Mouse (Mus musculus) forebrain, embryonic 10.5 days (tissue): ENCODE data around the gene Nr3c2. TPM values are rescaled to one million over a fixed set of nuclear protein-coding genes. Genes with fewer than 3 reads are reported as not detected.

Experiments used
- DNase-seq: peaks from one replicate; pipeline ENCODE4 v3.0.0-alpha.2; 2017; ENCODE audit warnings: low spot score; ENCODE audit errors: extremely low spot score
- H3K27ac ChIP-seq: fragments of 300-500 bp; sonication (generic); 2 replicates; pipeline ENCODE4 v1.5.1; 2016; ENCODE audit warnings: mild to moderate bottlenecking
- H3K27me3 ChIP-seq: fragments of 300-500 bp; sonication (generic); 2 replicates; pipeline ENCODE4 v1.6.1; 2016; ENCODE audit warnings: mild to moderate bottlenecking; ENCODE audit not compliant: poor library complexity, severe bottlenecking
- H3K36me3 ChIP-seq: fragments of 300-500 bp; sonication (generic); replicated peaks from 2 replicates; pipeline ENCODE4 v1.6.1; 2016; ENCODE audit warnings: mild to moderate bottlenecking, moderate library complexity
- H3K4me1 ChIP-seq: fragments of 300-500 bp; sonication (generic); 2 replicates; pipeline ENCODE4 v1.6.1; 2016
- H3K4me3 ChIP-seq: fragments of 300-500 bp; sonication (generic); 2 replicates; pipeline ENCODE4 v1.5.1; 2016; ENCODE audit warnings: mild to moderate bottlenecking, moderate library complexity
- H3K9me3 ChIP-seq: fragments of 300-500 bp; sonication (generic); 2 replicates; pipeline ENCODE4 v1.6.1; 2016; ENCODE audit warnings: mild to moderate bottlenecking, moderate library complexity
- WGBS: fragments of 180-500 bp; shearing (Covaris S2); methylation state at CpG from one replicate; pipeline ENCODE4 v1.1.7; 2016; 5-methylcytosine and 5-hydroxymethylcytosine counted together
- polyA plus RNA-seq: library from polyadenylated mRNA; unstranded; fragments of >200 nt; fragmentation: Nextera tagmentation; extraction: Ambion mirVana; gene quantifications from 2 replicates; pipeline ENCODE4 v1.2.1, GENCODE M21; 2016

Nr3c2 gene
- polyA plus RNA-seq, 1 experiment from 2014 or later = 0.45 TPM

DNA sequence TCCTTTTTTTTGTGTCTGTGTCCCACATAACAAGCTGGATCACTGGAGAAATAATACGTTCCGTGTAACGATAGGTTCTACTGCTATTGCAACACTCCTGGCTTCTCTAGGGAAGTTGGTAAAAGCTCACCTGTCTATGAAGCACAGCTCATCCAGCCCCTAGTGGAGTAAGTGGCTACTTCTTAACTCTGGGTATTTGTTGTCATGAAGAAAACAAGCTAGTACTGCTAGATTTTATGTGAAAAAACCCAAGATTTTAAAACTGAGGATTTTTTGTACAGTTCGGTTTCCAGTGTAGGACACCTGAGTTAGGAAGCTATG, 271.2 kb downstream of the Nr3c2 start:
- H3K4me1 ChIP-seq = no peaks in the 10 kb centered on the region
- H3K27me3 ChIP-seq = no peaks in the 10 kb centered on the region
- no peaks in the 10 kb centered on the region for H3K9me3 ChIP-seq
- H3K36me3 ChIP-seq = no peaks in the 10 kb centered on the region
- WGBS = 97% methylated on average over 4 of the region's 4 CpGs
- no peak for DNase-seq
- H3K4me3 ChIP-seq = no peak overlapping the region
- no peak overlapping the region for H3K27ac ChIP-seq

GRCm38 (mm10) chr8:77173075-77173657, 273.9 kb downstream of the Nr3c2 start:
- no peaks in the 10 kb centered on the region for H3K27me3 ChIP-seq
- H3K36me3 ChIP-seq = no peaks in the 10 kb centered on the region
- no peaks in the 10 kb centered on the region for H3K9me3 ChIP-seq
- 80% methylated on average over 12 of the region's 12 CpGs for WGBS
- no peak overlapping the region for H3K27ac ChIP-seq
- H3K4me1 ChIP-seq = 0 out of 2 replicates have a peak, but pooled peaks cover 6% of the 10 kb centered on the region
- DNase-seq = no peak
- H3K4me3 ChIP-seq = no peak overlapping the region

DNA sequence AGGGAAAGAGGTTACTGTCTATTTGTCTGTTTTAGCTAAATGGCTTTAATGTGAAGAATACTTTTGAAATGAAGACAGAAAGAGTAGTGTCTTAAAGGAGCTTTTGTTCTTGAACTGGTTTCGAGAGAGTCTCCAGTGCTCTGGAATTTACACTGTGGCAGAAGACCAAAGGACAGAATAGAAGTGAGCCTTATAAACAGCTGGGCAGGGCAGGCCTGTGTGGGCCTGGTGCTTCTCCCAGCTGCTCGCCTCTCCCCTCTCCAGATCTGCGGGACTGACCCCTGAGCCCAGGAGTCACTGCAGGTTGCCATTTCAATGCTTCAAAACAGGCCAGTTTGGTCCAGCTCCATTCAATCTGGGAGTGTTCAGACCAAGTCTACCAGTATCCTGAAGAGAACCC, 274.5 kb downstream of the Nr3c2 start:
- DNase-seq = no peak
- WGBS = 59% methylated on average over 3 of the region's 3 CpGs
- H3K4me1 ChIP-seq = 0 out of 2 replicates have a peak, but pooled peaks cover 6% of the 10 kb centered on the region

GRCm38 (mm10) chr8:77175471-77175870, 276.2 kb downstream of the Nr3c2 start:
- Histone ChIP-seq H3K9me3 (no peaks in the 10 kb centered on the region), H3K27me3 (no peaks in the 10 kb centered on the region), H3K4me1 (0 out of 2 replicates have a peak, but pooled peaks cover 6% of the 10 kb centered on the region), H3K4me3 (no peak overlapping the region), H3K36me3 (no peaks in the 10 kb centered on the region), H3K27ac (no peak overlapping the region)
- DNase-seq = no peak
- WGBS = 92% methylated on average over 4 of the region's 4 CpGs

More for the DNA sequence above, 274.5 kb downstream of the Nr3c2 start:
- H3K27ac ChIP-seq = no peak overlapping the region
- no peaks in the 10 kb centered on the region for H3K27me3 ChIP-seq
- H3K9me3 ChIP-seq = no peaks in the 10 kb centered on the region
- no peaks in the 10 kb centered on the region for H3K36me3 ChIP-seq
- H3K4me3 ChIP-seq = no peak overlapping the region

DNA sequence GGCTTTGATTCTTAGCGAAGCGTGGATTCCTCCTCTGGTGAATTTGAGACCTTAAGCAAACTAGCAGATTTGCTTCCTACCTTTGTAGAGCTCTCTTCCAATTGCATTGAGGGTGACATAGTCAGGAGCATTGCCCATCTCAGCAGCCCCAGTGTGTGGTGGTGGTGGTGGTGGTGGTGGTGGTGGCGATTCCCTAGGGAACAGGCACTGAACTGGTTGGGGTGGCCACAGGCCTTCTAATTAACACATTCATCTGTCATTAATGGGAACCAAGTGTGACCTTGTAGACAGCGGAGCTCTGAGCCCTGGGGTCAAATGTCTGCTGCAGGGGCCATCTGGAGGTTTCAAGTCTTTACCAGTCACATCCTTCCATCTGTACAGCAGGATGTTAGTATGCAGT, 277.1 kb downstream of the Nr3c2 start:
- Histone ChIP-seq H3K4me1 (0 out of 2 replicates have a peak, but pooled peaks cover 6% of the 10 kb centered on the region), H3K27me3 (no peaks in the 10 kb centered on the region), H3K9me3 (no peaks in the 10 kb centered on the region), H3K27ac (no peak overlapping the region), H3K4me3 (no peak overlapping the region), H3K36me3 (no peaks in the 10 kb centered on the region)
- DNase-seq = no peak
- WGBS = 81% methylated on average over 4 of the region's 4 CpGs

GRCm38 (mm10) chr8:77185816-77186215, 286.6 kb downstream of the Nr3c2 start:
- Histone ChIP-seq H3K4me3 (no peak overlapping the region), H3K27ac (no peak overlapping the region), H3K4me1 (no peaks in the 10 kb centered on the region), H3K36me3 (no peaks in the 10 kb centered on the region), H3K9me3 (no peaks in the 10 kb centered on the region), H3K27me3 (no peaks in the 10 kb centered on the region)
- 93% methylated on average over 28 of the region's 28 CpGs for WGBS
- no peak for DNase-seq

- Histone ChIP-seq H3K27me3 (no peaks in the 10 kb centered on the region), H3K4me3 (no peak overlapping the region), H3K9me3 (no peaks in the 10 kb centered on the region), H3K4me1 (no peaks in the 10 kb centered on the region), H3K27ac (no peak overlapping the region), H3K36me3 (no peaks in the 10 kb centered on the region)
- 88% methylated on average over 9 of the region's 9 CpGs for WGBS
- no peak for DNase-seq
Measured at GRCm38 (mm10) chr8:77186914-77187536, 287.8 kb downstream of the Nr3c2 start.

- H3K36me3 ChIP-seq = no peaks in the 10 kb centered on the region
- no peak for DNase-seq
- H3K4me1 ChIP-seq = no peaks in the 10 kb centered on the region
- no peaks in the 10 kb centered on the region for H3K9me3 ChIP-seq
- WGBS = 92% methylated on average over 9 of the region's 9 CpGs
- H3K27ac ChIP-seq = no peak overlapping the region
- H3K27me3 ChIP-seq = no peaks in the 10 kb centered on the region
- no peak overlapping the region for H3K4me3 ChIP-seq
Measured at GRCm38 (mm10) chr8:77187748-77188147, 288.5 kb downstream of the Nr3c2 start.

GRCm38 (mm10) chr8:77188298-77188697, 289.1 kb downstream of the Nr3c2 start:
- WGBS = 82% methylated on average over 4 of the region's 4 CpGs
- Histone ChIP-seq H3K36me3 (no peaks in the 10 kb centered on the region), H3K9me3 (no peaks in the 10 kb centered on the region), H3K4me3 (no peak overlapping the region), H3K4me1 (no peaks in the 10 kb centered on the region), H3K27me3 (no peaks in the 10 kb centered on the region), H3K27ac (no peak overlapping the region)
- DNase-seq = no peak

DNA sequence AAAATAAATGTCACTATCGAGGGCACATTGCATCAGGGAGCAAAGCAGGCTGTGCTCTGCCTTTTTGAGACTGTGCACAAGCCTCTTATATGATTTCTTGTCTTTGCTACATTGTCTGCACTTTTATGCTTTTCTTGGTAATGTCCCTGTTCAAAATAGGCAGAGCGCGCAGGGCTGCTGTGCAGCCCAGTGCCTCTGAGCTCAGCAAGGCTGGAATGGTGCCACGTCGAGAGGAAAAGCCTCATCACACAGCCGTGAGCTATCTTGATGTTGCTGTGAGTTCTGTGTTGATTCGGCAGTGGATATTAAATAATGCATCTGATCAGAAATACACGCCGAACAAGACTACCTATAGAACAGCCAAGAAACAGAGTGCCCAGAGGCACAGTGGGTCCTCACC, 290.1 kb downstream of the Nr3c2 start:
- WGBS = 93% methylated on average over 9 of the region's 9 CpGs

DNA sequence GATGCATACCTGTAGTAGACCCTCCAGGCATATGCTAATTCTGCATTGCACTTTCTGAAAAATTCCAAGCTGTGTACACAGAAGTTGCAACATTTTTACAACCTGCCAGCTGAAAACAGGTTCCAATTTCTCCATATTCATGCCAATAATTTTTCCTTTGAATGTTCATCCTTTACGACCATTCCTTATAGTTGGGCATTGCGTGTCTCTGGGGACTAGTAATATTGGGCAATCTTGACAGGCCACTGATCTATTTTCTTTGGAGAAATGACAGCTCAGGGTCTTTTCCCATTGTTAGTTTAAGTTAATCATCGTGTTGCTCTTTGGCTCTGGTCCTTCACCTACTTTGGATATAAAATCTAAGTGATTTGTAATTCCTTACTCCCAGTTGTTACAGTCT, 291.2 kb downstream of the Nr3c2 start:
- no peaks in the 10 kb centered on the region for H3K27me3 ChIP-seq
- no peaks in the 10 kb centered on the region for H3K36me3 ChIP-seq
- H3K27ac ChIP-seq = no peak overlapping the region
- DNase-seq = no peak
- 89% methylated on average over 3 of the region's 3 CpGs for WGBS
- no peaks in the 10 kb centered on the region for H3K9me3 ChIP-seq
- H3K4me3 ChIP-seq = no peak overlapping the region
- H3K4me1 ChIP-seq = no peaks in the 10 kb centered on the region

More for the DNA sequence above, 290.1 kb downstream of the Nr3c2 start:
- H3K36me3 ChIP-seq = no peaks in the 10 kb centered on the region
- no peaks in the 10 kb centered on the region for H3K9me3 ChIP-seq
- no peak overlapping the region for H3K27ac ChIP-seq
- H3K27me3 ChIP-seq = no peaks in the 10 kb centered on the region
- no peaks in the 10 kb centered on the region for H3K4me1 ChIP-seq
- no peak overlapping the region for H3K4me3 ChIP-seq
- DNase-seq = no peak

GRCm38 (mm10) chr8:77209297-77209696, 310.1 kb downstream of the Nr3c2 start:
- Histone ChIP-seq H3K4me3 (no peak overlapping the region), H3K27me3 (no peaks in the 10 kb centered on the region), H3K4me1 (0 out of 2 replicates have a peak, but pooled peaks cover 4% of the 10 kb centered on the region), H3K36me3 (no peaks in the 10 kb centered on the region), H3K9me3 (no peaks in the 10 kb centered on the region), H3K27ac (no peak overlapping the region)
- DNase-seq = no peak
- 87% methylated on average over 3 of the region's 3 CpGs for WGBS

DNA sequence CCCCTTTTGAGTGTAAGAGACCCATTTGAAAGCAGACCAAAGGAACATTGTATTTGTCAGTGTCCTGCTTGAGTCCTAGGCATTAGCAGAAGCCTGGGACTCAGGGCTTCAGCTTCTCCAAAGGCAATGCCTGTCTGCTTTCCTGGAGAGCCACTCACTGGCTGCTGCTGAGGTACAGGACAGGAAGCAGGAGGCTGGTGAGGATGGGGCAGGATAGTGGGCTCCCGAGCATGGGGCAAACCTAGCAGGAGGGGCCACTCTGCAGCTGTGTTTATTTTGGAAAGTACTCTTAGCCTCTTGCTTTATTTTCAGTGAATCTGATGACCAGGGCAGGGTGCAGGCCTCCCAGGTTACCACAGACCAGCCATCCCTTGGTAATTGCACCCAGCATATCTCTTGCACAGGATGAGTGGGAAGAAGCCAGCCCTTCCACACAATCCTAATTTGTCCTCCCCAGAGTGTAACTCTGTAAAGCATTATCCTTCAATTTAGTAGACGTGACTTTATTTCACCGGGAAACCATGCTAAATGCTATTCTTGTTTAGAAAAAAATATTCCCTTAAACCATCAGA, 314.7 kb downstream of the Nr3c2 start:
- H3K4me3 ChIP-seq = no peak overlapping the region
- 87% methylated on average over 3 of the region's 3 CpGs for WGBS
- no peaks in the 10 kb centered on the region for H3K9me3 ChIP-seq
- no peak for DNase-seq
- no peaks in the 10 kb centered on the region for H3K36me3 ChIP-seq
- no peaks in the 10 kb centered on the region for H3K27me3 ChIP-seq
- H3K27ac ChIP-seq = no peak overlapping the region
- H3K4me1 ChIP-seq = 0 out of 2 replicates have a peak, but pooled peaks cover 4% of the 10 kb centered on the region
